Mouse (Mus musculus) c-Kit-positive CD71-positive TER-119-positive erythroid progenitor cells, embryonic 14.5 days (primary cell): ENCODE results near the gene Oaf.
A peak's percentile ranks its signal among the peaks of the same experiment; 100 is the strongest.

Experiments
- DNase-seq: peaks from one replicate; pipeline ENCODE4 v3.0.0-alpha.2; 2013; ENCODE audit warnings: low spot score

The Oaf gene

DNA sequence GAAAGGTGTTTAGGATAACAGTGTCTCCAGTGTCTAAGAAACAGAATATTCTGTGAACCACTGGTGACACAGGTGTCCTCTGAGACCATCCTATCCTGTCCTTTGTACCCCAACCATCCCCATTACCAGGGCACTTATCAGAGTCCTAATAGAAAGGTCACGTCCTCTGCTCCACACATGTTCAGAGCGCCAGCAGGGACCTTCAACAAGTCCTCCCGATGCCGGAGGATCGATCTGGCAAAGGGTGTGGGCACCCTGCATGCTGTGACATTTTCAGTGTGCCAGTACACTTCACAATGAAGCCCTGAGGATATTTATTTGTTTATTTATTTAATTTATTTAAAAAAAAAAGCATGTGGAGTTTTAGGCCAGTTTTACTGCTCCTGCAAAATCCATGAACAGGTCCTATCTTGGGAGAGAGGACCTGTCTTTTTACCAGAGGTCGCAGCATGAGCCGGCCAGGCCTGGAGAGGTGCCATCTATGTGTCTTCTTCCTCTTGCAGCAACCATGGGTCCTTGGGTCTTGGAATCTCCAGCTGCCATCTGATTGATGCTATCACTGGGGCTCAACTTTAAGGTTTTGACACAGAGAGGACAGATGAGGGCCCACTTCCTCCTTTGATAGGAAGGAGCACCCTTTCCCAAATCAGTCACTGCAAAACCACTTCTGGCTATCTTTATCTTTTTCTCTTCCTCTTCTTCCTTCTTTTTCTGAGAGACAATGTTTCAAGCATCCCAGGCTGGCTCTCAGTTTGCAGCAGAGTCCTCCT is 6.3 kb upstream of the Oaf start:
- no peak for DNase-seq

DNA sequence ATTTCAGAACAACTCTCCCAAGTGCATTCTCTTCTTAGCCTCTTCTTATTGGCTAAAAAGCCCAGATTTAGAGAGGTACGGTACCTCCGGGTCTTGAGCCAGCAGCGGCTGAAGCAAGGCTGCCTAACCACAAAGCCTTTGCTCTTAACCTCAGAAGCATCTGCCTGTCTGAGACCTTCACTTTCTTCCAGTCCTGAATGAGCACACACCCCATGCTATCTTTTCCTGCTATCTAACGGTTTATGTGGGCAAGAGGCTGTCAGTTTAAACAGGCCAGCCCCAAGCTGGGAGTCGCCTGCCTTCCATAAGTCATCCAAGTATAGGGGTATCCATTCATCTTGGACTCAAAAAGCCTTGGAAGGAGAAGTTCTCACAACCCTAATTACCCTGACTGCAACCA is 2.7 kb upstream of the Oaf start:
- no peak for DNase-seq

DNA sequence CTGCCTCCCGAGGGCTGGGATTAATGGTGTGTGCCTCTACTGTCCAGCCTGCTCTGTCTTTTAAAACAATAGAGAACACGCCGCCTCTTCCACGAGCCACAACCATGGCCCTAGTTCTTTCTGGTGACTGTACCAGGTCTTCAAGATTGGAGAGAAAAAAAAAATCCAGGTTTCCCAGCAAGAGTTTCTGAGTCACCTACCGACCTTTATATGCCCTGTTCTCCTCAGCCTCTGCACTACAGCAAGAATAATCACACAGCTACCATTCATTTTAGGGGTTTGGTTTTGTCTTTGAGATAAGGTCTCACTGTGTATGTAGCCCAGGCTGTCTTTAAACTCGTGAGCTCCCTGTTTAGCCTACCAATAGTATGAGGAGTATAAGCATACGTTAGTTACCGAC is 2.3 kb upstream of the Oaf start:
- DNase-seq: no peak

DNA sequence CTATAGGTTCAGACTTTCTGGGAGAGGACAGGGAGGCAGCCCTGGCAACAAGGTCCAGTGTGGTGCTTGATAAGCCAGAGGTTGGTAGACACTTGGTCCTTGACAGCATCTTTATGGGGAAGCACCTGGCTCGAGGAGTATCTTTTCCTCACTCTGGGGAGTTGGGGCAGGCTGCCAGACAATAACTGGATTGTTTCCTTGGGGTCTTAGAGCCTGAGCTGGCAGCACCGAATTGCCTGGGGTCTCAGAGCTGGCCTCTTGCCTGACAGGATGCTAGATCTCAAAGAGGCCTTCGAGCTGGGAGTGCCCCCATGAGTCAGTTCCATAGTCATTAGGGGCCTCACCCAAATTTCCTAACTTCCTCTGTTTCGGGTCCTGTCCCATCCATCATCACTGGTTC is 1.6 kb upstream of the Oaf start:
- no peak for DNase-seq

DNA sequence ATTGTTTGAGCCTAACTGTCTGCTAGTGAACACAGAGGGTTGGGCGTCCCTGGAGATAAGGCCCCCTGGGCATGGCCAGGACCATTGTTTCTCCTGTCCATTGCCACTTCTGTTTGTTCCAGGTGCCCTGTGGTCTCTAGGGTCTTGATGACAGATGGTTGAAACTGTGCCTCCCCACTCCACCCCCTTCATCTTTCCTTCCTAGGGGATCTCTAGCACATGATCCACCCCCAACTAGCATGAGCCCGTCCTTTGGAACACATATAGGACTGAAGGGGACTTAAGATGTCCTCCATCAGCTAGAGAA is 836 bp upstream of the Oaf start:
- DNase-seq: no peak

DNA sequence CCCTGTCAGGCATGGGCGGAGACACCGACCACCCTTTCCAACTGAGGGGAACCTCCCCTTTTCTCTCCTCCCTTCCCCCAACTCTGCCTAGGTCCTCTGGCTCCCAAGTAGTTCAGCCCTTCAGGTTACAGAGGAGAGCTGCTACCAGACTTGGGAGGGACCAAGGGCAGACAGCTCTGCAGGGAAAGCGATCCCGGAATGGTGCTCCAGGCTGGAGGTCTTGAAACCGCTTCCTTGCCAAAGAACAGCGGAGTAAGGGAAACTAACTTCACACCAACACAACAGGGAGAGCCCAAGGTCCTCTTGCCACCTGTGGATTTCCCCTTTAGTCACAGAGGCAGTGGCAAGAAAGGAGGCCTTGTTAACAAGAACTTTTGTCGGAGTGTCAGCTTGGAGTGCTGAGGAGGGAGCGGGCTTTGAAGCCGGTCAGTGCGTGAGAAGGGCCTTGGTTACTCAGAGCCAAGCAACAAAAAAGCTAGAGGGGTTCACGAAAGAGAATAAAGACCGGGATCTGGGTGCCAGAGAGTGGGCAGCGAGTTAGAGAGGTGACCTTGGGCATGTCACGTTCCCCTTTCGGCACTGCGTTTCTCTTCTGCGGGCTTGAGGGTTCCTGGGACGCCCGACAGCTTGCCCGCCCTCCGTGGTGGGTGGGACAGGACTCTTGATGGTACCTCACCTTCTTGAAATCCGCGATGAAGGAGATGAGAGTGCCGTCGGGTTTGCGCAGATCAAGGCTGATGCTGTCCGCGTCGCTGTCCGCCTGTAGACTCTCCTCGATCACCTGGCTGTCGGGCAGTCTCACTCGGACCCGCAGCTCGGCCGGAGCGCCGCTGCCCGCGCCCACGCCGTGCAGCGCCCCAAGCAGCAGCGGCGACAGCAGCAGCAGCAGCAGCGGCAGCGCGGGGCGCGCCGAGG is 823 bp downstream of the Oaf start:
- no peak for DNase-seq

DNA sequence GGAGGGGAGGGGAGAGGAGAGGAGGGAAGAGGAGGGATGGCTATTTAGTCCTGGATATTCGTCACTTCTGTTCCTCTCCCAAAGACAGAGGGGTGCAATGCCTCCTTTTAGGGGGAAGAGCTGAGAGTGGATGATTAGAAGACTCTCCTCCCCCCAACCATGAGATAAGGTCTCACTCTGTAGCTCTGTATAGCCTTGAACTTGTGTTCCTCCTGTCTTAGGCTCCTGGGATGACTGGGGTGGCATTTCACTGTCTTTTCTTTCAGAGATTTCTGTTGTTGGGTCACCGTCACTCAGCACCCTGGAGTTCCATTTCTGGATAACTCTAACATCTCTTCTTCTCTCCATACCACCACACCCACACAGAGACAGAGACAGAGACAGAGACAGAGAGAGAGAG is 1.5 kb downstream of the Oaf start:
- no peak for DNase-seq

DNA sequence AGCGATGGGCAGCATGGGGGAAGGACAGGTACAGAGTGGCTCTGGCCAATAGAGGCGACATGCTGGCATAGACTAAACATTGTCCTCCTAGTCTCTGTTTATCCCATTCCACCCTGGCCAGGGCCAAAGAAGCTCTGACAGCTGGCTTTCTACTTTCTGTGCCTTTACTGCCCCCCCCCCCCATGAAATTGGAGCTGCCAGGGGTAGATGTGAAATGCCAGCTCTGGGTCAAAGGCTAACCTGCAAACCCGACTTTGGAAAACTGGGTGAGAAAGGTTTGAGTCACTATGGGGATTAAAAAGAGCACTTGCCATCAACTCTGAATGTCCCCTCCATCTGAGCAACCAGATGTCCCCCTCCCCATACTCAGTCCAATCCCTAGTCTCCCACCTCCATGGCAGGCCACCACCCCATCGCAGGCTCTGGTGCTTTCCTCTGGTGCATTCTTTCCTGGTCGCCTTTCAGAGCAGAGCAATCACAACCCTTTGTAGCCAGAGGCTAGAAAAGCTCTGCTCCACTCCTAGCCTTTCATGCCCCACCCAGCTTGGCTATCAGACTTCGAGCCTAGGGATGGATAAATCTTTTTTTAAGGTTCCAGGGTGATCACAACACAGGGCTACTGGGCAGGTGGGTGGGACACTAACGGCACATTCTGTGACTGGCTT is 2.5 kb downstream of the Oaf start:
- DNase-seq: no peak

DNA sequence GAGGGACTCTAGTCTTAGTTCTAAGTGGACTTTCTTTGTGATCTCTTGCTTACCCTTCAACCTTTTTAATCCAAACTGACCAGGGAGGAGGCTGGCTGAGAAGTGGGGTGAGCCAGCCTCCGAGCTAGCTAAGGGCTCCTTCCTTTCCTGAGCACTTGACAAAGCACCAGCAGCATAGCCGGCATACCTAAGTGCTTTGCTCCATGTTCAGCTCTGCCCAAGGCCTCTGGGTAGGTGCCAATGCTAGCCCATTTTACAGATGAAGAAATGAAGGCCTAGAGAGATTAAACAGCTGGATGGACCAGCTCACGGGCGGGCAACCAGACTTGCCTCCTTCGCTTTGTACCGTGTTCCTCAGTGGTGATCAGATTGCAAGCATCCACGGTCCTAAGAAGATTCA is 3.1 kb downstream of the Oaf start:
- no peak for DNase-seq

DNA sequence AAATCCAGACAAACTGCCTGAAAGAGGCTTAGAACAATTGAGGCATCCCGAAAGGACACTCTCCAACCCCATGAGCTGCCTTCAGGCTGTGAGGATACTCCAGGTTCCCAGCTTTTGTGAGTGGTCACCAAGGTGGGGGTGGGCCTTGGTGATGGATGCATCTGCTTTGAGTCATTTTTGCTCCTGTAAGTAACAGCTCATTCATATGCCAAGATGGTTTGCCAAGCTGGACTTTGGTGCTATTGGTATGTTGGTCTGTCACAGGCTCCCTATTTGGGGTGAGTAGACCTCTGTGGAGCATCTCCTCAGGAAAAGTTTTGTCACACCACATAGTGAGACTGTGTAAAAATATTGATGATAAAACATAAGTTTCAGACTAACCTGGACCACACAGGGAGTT is 3.6 kb downstream of the Oaf start:
- DNase-seq: no peak

DNA sequence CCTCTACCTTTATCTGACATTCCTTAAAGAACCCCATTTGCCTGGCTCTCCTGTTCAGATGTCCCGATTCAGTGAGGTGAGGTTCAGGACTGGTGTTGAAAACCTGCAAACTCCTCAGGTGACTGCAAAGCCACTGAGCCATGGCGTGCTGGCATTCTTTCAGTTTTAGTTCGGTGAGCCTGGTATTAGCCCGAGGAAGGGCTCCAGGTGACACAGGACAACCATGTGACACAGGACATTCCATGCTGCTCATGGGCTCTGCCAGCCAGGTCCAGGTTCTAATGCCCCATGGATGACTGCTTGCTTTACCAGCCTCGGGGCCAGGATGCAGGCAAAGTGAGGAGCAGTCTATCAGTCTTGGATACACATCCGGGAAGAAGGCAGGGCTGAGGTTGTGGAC is 4.4 kb downstream of the Oaf start:
- DNase-seq: no peak

DNA sequence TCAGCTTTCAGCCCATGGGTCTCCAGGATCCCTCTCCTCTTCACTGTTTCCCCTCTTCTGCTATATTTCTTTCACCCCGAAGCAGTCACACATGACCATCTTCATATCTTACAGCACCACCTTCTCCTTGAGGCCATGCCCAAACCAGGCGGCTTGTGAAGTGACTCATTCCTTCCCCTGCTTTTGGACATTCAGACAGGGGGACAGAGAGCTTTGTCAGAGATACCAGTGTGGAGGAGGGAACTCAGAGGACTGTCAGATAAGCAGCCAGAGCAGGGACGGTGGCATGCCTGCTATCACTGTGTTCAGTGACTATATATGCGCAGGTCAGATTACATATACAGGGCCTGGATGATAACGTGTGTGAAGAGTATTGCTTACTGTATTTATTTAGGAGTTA is 5.2 kb downstream of the Oaf start:
- DNase-seq: peak; percentile 92

DNA sequence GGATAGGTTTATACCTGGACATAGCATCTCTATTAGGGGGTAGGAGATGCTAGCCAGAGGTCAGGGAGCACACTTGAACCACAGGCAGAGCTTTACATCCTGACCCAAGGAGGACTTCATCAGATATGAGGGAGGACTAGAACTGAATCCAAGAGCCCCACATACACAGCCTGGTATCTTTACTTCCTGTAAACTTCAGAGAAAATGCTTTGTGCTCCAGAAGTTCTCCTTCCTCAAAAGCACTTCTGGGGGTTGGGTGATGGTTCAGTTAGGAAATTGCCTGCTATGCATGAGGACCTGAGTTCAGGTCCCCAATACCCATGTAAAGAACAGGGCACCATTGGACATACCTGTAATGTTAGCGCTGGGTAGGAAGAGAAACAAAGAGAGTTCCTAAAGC is 6.2 kb downstream of the Oaf start:
- DNase-seq: no peak

DNA sequence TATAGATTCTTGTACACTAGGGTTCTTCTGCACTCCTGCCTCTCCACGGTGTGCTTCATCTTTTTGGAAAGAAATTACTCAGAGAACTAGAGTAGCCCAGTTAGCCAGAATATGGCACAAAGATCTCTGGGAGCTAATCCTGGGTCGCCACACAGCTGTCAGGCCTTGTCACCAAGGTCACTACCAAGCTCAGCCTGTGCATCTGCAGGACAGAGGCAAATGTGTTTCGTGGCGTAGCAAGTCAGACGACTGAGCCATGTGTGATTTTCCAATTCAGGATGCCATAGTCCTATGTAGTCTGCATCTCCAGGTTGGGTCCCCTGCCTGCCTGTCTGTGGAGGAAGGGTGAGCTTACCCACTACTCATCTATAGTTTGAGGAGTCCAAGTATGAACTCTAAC is 6.7 kb downstream of the Oaf start:
- no peak for DNase-seq

DNA sequence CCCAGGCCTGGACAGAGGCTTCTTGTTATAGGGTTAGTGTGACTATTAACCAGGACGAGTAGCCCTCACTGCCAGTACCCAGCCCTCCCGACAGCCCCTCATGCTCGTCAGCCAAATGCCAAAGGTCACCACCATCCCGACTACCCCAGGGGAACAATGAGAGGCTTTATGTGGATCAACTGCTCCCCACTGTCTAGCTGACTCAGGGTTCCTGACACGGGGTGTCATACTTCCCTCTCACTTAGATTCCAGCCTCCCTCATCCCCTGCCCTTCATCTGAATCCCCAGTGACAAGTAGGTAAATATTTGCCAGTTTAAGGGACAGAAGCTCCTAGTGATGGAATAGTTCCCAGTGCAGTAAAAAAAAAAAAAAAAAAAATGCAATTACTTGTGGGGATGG is 7.4 kb downstream of the Oaf start:
- DNase-seq: no peak

DNA sequence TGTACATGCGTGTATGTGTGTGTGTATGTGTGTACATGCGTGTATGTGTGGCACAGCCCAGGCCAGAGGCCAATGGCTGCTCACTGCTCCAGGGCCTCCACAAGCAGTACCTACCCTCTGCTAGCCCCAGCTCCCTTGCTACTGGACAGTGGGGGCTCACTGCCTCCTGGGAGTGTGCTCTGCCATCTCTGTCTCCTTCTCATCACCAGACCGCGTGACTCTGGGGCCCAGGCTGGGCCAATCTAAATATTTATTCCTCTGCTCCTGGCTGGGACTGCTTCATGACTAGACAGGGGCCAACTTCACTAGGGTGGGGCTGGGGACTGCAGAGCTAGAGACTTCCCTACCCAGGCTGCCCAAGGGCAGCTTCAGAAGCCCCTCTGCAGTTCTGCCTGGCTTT is 7.9 kb downstream of the Oaf start:
- no peak for DNase-seq

DNA sequence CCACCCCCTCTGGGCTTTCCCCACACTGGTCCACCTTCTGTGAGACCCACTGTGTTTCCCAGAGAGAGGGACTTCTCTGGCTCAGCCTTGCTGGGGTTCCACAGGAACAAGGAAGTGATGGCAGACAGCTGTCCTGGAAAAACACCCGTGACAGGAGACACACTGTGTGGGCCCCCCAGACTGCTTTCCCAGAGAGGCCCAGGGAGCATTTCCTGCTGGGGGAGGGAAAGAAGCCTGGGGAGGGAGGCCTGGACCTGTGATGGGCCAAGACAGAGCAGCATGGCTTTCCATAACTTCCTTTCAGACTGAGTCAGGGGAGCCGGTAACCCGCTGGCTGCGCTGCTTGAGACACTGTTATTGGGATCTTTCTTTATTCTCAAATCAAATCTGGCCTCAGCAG is 8.8 kb downstream of the Oaf start:
- no peak for DNase-seq

DNA sequence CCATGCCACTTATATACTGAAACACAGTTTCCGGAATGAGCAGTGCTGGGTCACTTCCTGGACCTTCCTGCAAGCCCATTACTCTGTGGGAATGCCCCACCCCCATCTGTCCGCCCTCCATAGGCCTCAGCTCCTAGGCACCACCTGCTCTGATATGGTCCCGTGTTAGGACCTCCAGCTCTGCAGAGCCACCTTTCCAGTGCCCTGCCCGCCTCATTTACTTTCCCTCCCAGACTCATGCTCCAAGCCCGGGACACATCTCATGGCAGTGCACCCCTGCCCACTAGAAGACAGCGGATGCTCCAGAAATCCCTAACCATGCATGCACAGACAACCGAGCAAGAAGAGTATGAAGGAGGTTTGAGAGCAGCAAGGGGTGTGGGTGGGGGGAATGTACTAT is 9.7 kb downstream of the Oaf start:
- DNase-seq: no peak

DNA sequence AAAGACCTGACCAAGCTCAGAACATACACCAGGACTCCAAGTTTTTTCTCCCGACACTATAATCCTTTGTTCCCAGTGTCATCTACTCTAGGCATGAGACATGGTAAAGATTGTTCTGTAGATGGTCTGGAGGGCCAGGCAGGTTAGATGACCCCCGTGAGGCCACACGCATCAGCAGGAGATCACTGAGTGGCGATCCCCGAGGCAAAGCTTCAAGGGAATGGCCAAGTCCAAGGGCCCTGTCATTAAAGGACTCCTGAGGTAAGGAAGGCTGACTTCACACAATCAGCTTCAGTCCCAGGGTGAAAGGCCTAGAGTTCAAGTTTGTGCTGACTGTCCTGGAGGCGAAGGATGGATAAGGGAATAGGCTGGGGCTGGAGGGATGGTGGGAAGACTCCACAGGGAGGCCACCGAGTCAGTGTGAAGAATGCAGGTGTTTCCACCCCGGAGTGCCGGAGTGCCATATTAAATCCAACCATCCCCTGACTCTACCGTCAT is 10.3 kb downstream of the Oaf start:
- DNase-seq: no peak

DNA sequence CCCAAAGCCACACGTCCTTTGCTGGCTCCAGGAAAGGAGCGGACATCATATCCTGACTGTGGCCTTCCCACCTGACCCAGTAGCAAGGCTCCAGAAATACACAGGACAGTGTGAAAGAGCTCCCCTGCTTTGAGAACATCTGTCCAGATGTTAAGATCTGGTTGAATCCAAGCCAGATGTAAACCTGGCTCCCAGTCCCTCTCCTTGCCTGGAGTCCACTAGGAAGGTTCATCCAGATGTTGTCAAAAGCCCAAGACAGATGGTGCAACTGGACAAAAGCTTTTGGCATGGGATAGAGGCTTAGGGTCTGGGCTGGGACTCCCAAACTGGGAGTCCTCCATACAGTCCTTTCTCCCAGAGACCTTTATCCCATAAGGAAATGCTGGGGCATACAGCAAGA is 11.0 kb downstream of the Oaf start:
- no peak for DNase-seq

DNA sequence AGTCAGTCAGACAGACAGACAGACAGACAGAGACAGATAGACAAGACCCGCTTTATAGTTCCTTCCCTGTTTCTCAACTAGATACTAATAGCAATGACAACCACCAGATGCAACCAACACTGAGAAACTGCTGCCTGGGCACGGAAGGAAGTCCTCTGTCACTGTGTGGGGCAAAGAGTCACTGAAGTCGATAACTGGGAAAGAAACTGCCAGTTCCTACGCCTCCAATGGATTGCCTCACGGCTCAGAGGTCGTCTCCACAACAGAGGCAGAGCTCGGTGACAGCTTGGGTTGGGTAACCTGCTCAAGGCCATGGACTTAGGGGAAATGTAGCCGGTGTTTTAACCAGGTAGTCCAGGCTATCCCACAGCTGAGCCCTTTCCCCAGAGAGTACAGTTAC is 12.1 kb downstream of the Oaf start:
- DNase-seq: no peak

DNA sequence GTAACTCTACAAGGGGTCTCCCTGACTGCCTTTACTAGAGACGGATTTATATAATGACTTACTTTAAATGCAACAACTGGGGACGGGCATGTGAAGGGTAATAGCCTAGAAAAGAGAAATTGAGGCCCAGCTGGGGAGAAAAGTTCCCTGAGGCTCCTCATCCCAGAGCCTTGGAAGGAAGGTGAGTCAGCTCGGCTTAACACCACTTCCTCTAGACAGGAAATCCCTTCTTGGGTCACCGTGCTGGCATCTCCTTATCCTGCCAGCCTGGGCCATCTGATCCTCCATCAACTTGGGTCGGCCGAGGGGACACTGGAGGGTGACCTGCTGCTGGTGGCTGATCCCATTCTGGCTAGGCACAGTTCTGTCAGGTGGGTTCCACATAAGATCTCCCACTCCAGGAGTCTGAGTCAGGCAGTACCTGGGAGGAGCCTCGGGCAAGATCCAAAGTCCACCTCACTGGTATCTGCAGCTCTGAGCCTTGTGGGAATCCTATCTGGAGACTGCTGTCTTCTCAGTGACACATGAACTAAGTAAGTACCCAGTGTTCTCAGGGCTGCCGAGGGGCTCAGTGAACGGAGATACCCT is 13.0 kb downstream of the Oaf start:
- no peak for DNase-seq

DNA sequence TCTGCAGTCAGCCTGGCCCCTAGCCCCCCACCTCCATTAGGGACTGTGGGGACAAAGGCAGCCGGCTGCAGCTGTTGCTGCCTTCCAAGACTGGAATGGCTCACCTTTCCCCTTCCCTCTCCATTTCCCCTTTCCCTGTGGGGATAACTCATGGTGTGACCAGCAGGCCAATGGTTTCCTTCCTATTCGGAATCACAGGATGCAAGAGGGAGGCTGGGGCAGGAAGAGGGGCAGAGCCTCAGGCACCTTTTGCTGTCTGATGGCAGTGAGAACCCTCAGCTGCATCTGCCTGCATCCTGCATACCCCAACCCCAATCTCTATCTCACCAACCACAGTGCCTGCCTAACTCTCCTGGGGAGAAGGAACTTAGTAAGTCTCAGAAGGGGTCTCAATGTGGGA is 14.2 kb downstream of the Oaf start:
- DNase-seq: no peak
